Mouse (Mus musculus) CH12.LX (cell line): ENCODE results near the gene Htatip2. TPM values are rescaled to one million over a fixed set of nuclear protein-coding genes. Genes with fewer than 3 reads are reported as not detected.

Experiments
- DNase-seq: peaks from one replicate; pipeline ENCODE4 v3.0.0-alpha.2; 2013; ENCODE audit errors: extremely low read depth
- H3K27ac ChIP-seq: 2 replicates; pipeline ENCODE4 v1.5.1; 2012; ENCODE audit warnings: low read depth, mild to moderate bottlenecking, control low read depth, moderate library complexity; ENCODE audit not compliant: insufficient read depth
- H3K27me3 ChIP-seq: replicated peaks from 2 replicates; pipeline ENCODE3; 2012; ENCODE audit warnings: inconsistent platforms
- H3K36me3 ChIP-seq, 2 experiments: replicated peaks in 1 of 2; 2 replicates each; pipeline versions ENCODE3 to v1.6.1; 2012; ENCODE audit warnings: inconsistent platforms in 1 of 2, low read length in 1 of 2, mild to moderate bottlenecking in 1 of 2, mixed read lengths in 1 of 2, moderate library complexity in 1 of 2; ENCODE audit not compliant: control insufficient read depth in 1 of 2, insufficient read depth in 1 of 2
- H3K4me1 ChIP-seq, 2 experiments: 2 replicates each; pipeline ENCODE4 v1.6.1; 2012; ENCODE audit warnings: inconsistent platforms in 1 of 2, moderate library complexity in 1 of 2; ENCODE audit not compliant: insufficient read depth in 2 of 2, control insufficient read depth in 1 of 2
- H3K4me2 ChIP-seq: 2 replicates; pipeline ENCODE4 v1.6.1; 2012; ENCODE audit warnings: low read depth, mild to moderate bottlenecking, control low read depth; ENCODE audit not compliant: poor library complexity, insufficient read depth, severe bottlenecking
- H3K4me3 ChIP-seq, 3 experiments: fragments of 150-350 bp in 1 of 3; sonication (generic) in 1 of 3; replicated peaks in 1 of 3; 2 replicates each; pipeline versions ENCODE3 to v1.5.1; 2011 to 2012; ENCODE audit warnings: low read depth in 2 of 3, low read length in 2 of 3, mild to moderate bottlenecking in 2 of 3, moderate library complexity in 2 of 3, control low read depth in 1 of 3, improper control_type of control experiment in 1 of 3, inconsistent platforms in 1 of 3, mixed read lengths in 1 of 3; ENCODE audit not compliant: poor library complexity in 1 of 3
- H3K79me2 ChIP-seq: replicated peaks from 2 replicates; pipeline ENCODE4 v1.6.1; 2012; ENCODE audit warnings: mild to moderate bottlenecking, moderate library complexity; ENCODE audit not compliant: control insufficient read depth, poor library complexity, insufficient read depth, severe bottlenecking; ENCODE audit errors: extremely low read depth
- H3K9ac ChIP-seq: 2 replicates; pipeline ENCODE4 v1.6.1; 2012; ENCODE audit warnings: low read depth, mild to moderate bottlenecking, control low read depth, moderate library complexity; ENCODE audit not compliant: insufficient read depth
- H3K9me3 ChIP-seq: replicated peaks from 2 replicates; pipeline ENCODE3; 2012; ENCODE audit warnings: low read length, inconsistent platforms, mixed read lengths
- BHLHE40 ChIP-seq: IDR thresholded peaks from 2 replicates; pipeline ENCODE4 v1.6.1; 2011; ENCODE audit warnings: mild to moderate bottlenecking, low read depth, low read length, improper control_type of control experiment
- CHD1 ChIP-seq: IDR thresholded peaks from 2 replicates; pipeline ENCODE4 v1.6.1; 2012; ENCODE audit warnings: low read depth, low read length, improper control_type of control experiment, inconsistent platforms
- CTCF ChIP-seq, 2 experiments: IDR thresholded peaks in 1 of 2; conservative IDR thresholded peaks in 1 of 2; 2 replicates each; pipeline ENCODE4 v1.5.1; 2011 to 2012; ENCODE audit warnings: low read depth in 2 of 2, low read length in 2 of 2, improper control_type of control experiment in 1 of 2, inconsistent platforms in 1 of 2, mild to moderate bottlenecking in 1 of 2, moderate library complexity in 1 of 2
- E2F4 ChIP-seq: IDR thresholded peaks from 2 replicates; pipeline ENCODE4 v1.6.1; 2011; ENCODE audit warnings: low read depth, low read length, improper control_type of control experiment; ENCODE audit not compliant: insufficient replicate concordance
- ELF1 ChIP-seq: IDR thresholded peaks from 2 replicates; pipeline ENCODE4 v1.6.1; 2014; ENCODE audit warnings: low read depth, mild to moderate bottlenecking, inconsistent platforms, low read length, improper control_type of control experiment
- EP300 ChIP-seq: IDR thresholded peaks from 2 replicates; pipeline ENCODE4 v1.6.1; 2011; ENCODE audit warnings: low read length, improper control_type of control experiment
- GABPA ChIP-seq: IDR thresholded peaks from 2 replicates; pipeline ENCODE4 v1.6.1; 2012; ENCODE audit warnings: low read depth, low read length, improper control_type of control experiment, inconsistent platforms; ENCODE audit not compliant: insufficient replicate concordance
- HCFC1 ChIP-seq: IDR thresholded peaks from 2 replicates; pipeline ENCODE4 v1.6.1; 2012; ENCODE audit warnings: low read depth, mild to moderate bottlenecking, inconsistent platforms, low read length, improper control_type of control experiment
- IRF4 ChIP-seq: IDR thresholded peaks from 2 replicates; pipeline ENCODE4 v1.6.1; 2014; ENCODE audit warnings: low read depth, mild to moderate bottlenecking, inconsistent platforms, low read length, improper control_type of control experiment
- JUN ChIP-seq: IDR thresholded peaks from 2 replicates; pipeline ENCODE4 v1.6.1; 2011; ENCODE audit warnings: low read depth, mild to moderate bottlenecking, low read length, improper control_type of control experiment, moderate library complexity; ENCODE audit not compliant: insufficient read depth
- MAFK ChIP-seq: IDR thresholded peaks from 2 replicates; pipeline ENCODE4 v1.6.1; 2011; ENCODE audit warnings: low read length, improper control_type of control experiment; ENCODE audit not compliant: insufficient replicate concordance
- MAX ChIP-seq: IDR thresholded peaks from 2 replicates; pipeline ENCODE4 v1.6.1; 2011; ENCODE audit warnings: low read length, improper control_type of control experiment
- MXI1 ChIP-seq: IDR thresholded peaks from 2 replicates; pipeline ENCODE4 v1.6.1; 2011; ENCODE audit warnings: mild to moderate bottlenecking, low read depth, low read length, improper control_type of control experiment
- MYC ChIP-seq: IDR thresholded peaks from 2 replicates; pipeline ENCODE4 v1.6.1; 2011; ENCODE audit warnings: low read depth, mild to moderate bottlenecking, improper control_type of control experiment, low read length
- NRF1 ChIP-seq: IDR thresholded peaks from 2 replicates; pipeline ENCODE4 v1.6.1; 2014; ENCODE audit warnings: low read depth, mild to moderate bottlenecking, inconsistent platforms, low read length, improper control_type of control experiment, moderate library complexity
- PAX5 ChIP-seq: IDR thresholded peaks from 2 replicates; pipeline ENCODE4 v1.6.1; 2012; ENCODE audit warnings: low read length, inconsistent platforms, mixed read lengths
- RAD21 ChIP-seq: IDR thresholded peaks from 2 replicates; pipeline ENCODE4 v1.6.1; 2011; ENCODE audit warnings: low read depth, mild to moderate bottlenecking, low read length, improper control_type of control experiment, moderate library complexity
- SMC3 ChIP-seq: IDR thresholded peaks from 2 replicates; pipeline ENCODE4 v1.6.1; 2011; ENCODE audit warnings: low read depth, low read length, improper control_type of control experiment
- UBTF ChIP-seq: IDR thresholded peaks from 2 replicates; pipeline ENCODE4 v1.6.1; 2012; ENCODE audit warnings: low read depth, mild to moderate bottlenecking, inconsistent platforms, low read length, improper control_type of control experiment, moderate library complexity
- USF1 ChIP-seq: IDR thresholded peaks from 2 replicates; pipeline ENCODE4 v1.6.1; 2014; ENCODE audit warnings: low read depth, mild to moderate bottlenecking, inconsistent platforms, low read length, improper control_type of control experiment
- USF2 ChIP-seq: conservative IDR thresholded peaks from 2 replicates; pipeline ENCODE4 v1.6.1; 2011; ENCODE audit warnings: low read depth, low read length, improper control_type of control experiment
- ZKSCAN1 ChIP-seq: IDR thresholded peaks from 2 replicates; pipeline ENCODE4 v1.6.1; 2012; ENCODE audit warnings: low read depth, inconsistent platforms, low read length, improper control_type of control experiment, borderline replicate concordance
- dilution Hi-C: fragments of 300-500 bp; cut with MboI; formaldehyde crosslinking; loops from 2 replicates; pipeline ENCODE4 v1.14.3; 2020; ENCODE audit warnings: low sequenced_read_pairs; ENCODE audit not compliant: extremely low pct_unique_long_range_greater_than_20kb, extremely low pct_ligation_motif_present
- in situ Hi-C: fragments of 300-500 bp; cut with MboI; formaldehyde crosslinking; loops from 3 replicates; pipeline ENCODE4 v1.14.3; 2019; ENCODE audit warnings: low sequenced_read_pairs, low pct_ligation_motif_present, low pct_unique_long_range_greater_than_20kb, mixed read lengths
- polyA plus RNA-seq: library from polyadenylated mRNA; unstranded; fragments of >175 nt; gene quantifications from 2 replicates; pipeline ENCODE4 v1.2.1, GENCODE M21; 2012; ENCODE audit warnings: low read depth; ENCODE audit not compliant: insufficient read length
- total RNA-seq, 2 experiments: library from RNA; depleted of rRNA; stranded (reverse); fragments of 300-350 nt in 1 of 2; fragments of >200 nt in 1 of 2; gene quantifications; 2 replicates each; pipeline ENCODE4 v1.2.3; 2012 to 2014

The Htatip2 gene
- total and polyA plus RNA-seq, 3 experiments: not detected

GRCm38 (mm10) chr7:49809562-49809961 lies 50.6 kb downstream of the Htatip2 start:
- no peaks in the 10 kb centered on the region for H3K27me3 ChIP-seq
- dilution Hi-C loops: no loop called here
- no peak for DNase-seq
- H3K27ac ChIP-seq: no peak overlapping the region
- no peaks in the 10 kb centered on the region for H3K9me3 ChIP-seq
- in situ Hi-C loops: no loop called here
- peaks cover 40 to 91% of the 10 kb centered on the region in 2 experiments for H3K36me3 ChIP-seq
- TF ChIP-seq MAFK (no peak), UBTF (no peak), CHD1 (no peak), HCFC1 (no peak)
- H3K4me2 ChIP-seq: no peak overlapping the region
- no peak overlapping the region for H3K9ac ChIP-seq
- no peaks in the 10 kb centered on the region for H3K4me1 ChIP-seq
- H3K79me2 ChIP-seq: peaks cover 3% of the 10 kb centered on the region; the same call in 1 of the 2 replicates
- H3K4me3 ChIP-seq: no peak overlapping the region

GRCm38 (mm10) chr7:49811346-49811745 lies 52.4 kb downstream of the Htatip2 start:
- Histone ChIP-seq H3K36me3 (peaks cover 37 to 83% of the 10 kb centered on the region in 2 experiments), H3K9me3 (no peaks in the 10 kb centered on the region), H3K4me1 (no peaks in the 10 kb centered on the region), H3K27me3 (no peaks in the 10 kb centered on the region), H3K4me3 (no peak overlapping the region), H3K4me2 (no peak overlapping the region), H3K27ac (no peak overlapping the region), H3K9ac (no peak overlapping the region), H3K79me2 (peaks cover 3% of the 10 kb centered on the region; the same call in 1 of the 2 replicates)
- TF ChIP-seq CTCF (conservative IDR thresholded peaks at IDR 0.05 in 1 of 2, IDR thresholded peaks at IDR 0.05 in 1 of 2; ENCODE audit: low read depth in 2 of 2, low read length in 2 of 2): peak in 1 of 2 experiments; percentile 55; a peak in 2 of 4 replicates
- peak; percentile 27; the same call in 1 of the 2 replicates for TF ChIP-seq SMC3
- peak; percentile 25 for TF ChIP-seq RAD21
- no peak for TF ChIP-seq BHLHE40
- in situ Hi-C loops: no loop called here
- dilution Hi-C loops: no loop called here
- peak; percentile 17 for DNase-seq

GRCm38 (mm10) chr7:49819393-49819792 lies 60.5 kb downstream of the Htatip2 start:
- dilution Hi-C loops: no loop called here
- in situ Hi-C loops: no loop called here
- Histone ChIP-seq H3K9ac (no peak overlapping the region), H3K27ac (no peak overlapping the region), H3K4me1 (peaks cover 7 to 21% of the 10 kb centered on the region in 2 experiments; a peak in 3 of 4 replicates), H3K9me3 (no peaks in the 10 kb centered on the region)
- DNase-seq: no peak
- no peak for TF ChIP-seq MAX
- no peak for TF ChIP-seq IRF4
- no peak for TF ChIP-seq MAFK
- TF ChIP-seq EP300: no peak
- no peak for TF ChIP-seq GABPA
- TF ChIP-seq ELF1: no peak
- no peak for TF ChIP-seq SMC3
- TF ChIP-seq E2F4: no peak
- TF ChIP-seq MYC: no peak
- TF ChIP-seq JUN: no peak
- TF ChIP-seq USF1: no peak
- TF ChIP-seq NRF1: no peak
- TF ChIP-seq USF2: no peak
- no peak for TF ChIP-seq MXI1
- TF ChIP-seq ZKSCAN1: no peak
- TF ChIP-seq PAX5: no peak
- no peak for TF ChIP-seq HCFC1
- TF ChIP-seq, all 38 proteins: peak for 0
- H3K4me2 ChIP-seq: no peak overlapping the region
- peaks cover 18 to 79% of the 10 kb centered on the region in 2 experiments for H3K36me3 ChIP-seq
- no peaks in the 10 kb centered on the region for H3K79me2 ChIP-seq
- H3K4me3 ChIP-seq: no peak overlapping the region
- H3K27me3 ChIP-seq: no peaks in the 10 kb centered on the region
